Mouse (Mus musculus) neutrophil, adult 83 days (primary cell): ENCODE data around the gene 1700024B05Rik. TPM values are rescaled to one million over a fixed set of nuclear protein-coding genes. Genes with fewer than 3 reads are reported as not detected.

Experiments used
- total RNA-seq, 2 experiments: library from RNA; stranded (reverse); gene quantifications; one replicate each; pipeline ENCODE4 v1.2.4; 2023

1700024B05Rik gene
- total RNA-seq, result not detected

DNA sequence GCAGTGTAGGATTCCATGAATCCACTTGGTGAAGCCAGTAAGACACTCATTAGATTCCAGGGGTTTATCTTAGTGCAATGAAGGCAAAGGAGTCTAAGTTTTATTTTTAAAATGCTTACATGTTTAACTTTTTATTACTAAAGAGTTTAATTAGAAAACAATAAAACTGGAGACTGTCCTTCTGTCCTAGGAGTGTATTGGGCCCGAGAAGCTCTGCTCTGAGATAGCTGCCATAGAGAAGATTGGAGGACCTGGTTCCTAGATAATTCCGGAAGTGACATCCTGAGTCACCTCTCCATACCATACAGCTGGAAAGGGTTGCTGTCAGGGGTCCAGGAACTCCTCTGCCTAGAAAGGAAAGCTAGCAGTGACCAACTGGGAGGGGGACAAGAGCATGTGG lies at the start of gene 1700024B05Rik:
TSS of gene 1700024B05Rik (plus strand) at position 301 of the 400 bp plus-strand sequence.

DNA sequence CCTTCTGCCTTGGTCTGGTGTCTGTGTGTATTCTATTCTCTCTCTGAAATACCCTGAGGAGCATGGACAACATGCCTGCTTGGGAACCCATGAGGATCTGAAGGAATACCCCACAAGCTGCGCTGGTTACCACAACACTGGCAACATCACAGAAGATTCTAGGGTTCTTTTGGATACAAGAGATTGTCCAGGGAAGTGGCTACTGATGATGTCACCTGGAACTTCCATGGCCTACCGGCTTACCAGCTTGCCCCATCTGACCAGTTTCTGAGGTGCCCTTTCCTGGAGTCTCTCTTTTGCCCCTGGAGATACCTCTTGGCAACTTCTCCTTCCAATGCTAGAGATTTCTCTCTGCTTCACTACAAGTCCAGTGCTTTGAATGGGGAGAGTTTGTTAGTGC lies 36.6 kb upstream of the 1700024B05Rik start, which contains the start of gene Gm7980:
TSS of gene Gm7980 (minus strand) at position 101 of the 400 bp plus-strand sequence.

DNA sequence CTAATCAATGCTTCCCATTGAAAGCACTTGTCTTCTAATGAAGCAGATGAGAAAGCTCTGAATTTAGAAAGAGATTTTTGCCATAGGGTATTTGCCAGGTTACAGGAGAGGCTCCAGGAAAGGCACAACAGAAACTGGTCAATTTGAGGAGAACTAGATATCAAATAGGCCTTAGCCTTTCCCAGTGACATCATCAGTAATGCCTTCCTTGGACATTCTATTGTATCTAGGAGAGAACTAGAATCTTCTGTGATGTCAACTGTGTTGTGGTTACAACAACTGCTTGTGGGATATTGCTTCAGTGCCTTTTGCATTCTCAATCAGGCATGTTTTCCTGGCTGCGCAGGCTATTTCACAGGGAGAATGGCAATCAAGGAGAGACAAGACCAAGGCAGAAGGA lies 19.1 kb upstream of the 1700024B05Rik start, which contains the start of gene 1700049E17Rik1:
TSS of gene 1700049E17Rik1 (plus strand) at position 301 of the 400 bp plus-strand sequence.

DNA sequence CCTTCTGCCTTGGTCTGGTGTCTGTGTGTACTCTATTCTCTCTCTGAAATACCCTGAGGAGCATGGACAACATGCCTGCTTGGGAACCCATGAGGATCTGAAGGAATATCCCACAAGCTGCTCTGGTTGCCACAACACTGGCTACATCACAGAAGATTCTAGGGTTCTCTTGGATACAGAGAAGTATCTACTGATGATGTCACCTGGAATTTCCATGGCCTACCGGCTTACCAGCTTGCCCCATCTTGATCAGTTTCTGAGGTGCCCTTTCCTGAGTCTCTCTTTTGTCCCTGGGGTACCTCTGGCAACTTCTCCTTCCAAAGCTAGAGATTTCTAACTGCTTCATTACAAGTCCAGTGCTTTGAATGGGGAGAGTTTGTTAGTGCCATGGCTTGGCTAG lies 24.0 kb downstream of the 1700024B05Rik start, which contains the start of gene Gm6401:
TSS of gene Gm6401 (minus strand) at position 101 of the 400 bp plus-strand sequence.

DNA sequence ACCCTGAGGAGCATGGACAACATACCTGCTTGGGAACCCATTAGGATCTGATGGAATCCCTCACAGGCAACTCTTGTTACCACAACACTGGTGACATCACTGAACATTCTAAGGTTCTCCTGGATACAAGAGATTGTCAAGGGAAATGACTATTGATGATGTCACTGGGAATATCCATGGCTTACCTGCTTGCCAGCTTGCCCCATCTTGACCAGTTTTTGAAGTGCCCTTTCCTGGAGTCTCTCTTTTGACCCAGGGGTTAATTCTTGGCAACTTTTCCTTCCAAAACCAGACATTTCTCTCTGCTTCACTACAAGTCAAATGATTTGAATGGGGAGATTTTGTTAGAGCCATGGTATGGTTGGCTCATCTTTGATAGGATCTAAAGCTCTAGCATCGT lies 39.4 kb downstream of the 1700024B05Rik start, which contains the start of gene Gm3543:
TSS of gene Gm3543 (minus strand) at position 101 of the 400 bp plus-strand sequence.

Other genes starting within 250 kb of the 1700024B05Rik start
- gene Gm8068, start 242.1 kb upstream of the 1700024B05Rik start, total RNA-seq, result not detected
- not detected for gene Gm7929, start 193.4 kb upstream of the 1700024B05Rik start, total RNA-seq
- not detected for gene Gm47189, start 171.6 kb upstream of the 1700024B05Rik start, total RNA-seq
- gene Gm7980, start 36.7 kb upstream of the 1700024B05Rik start, total RNA-seq, result not detected
- gene 1700049E17Rik1, start 19.0 kb upstream of the 1700024B05Rik start, total RNA-seq, result not detected
- not detected for gene Gm6401, start 23.9 kb downstream of the 1700024B05Rik start, total RNA-seq
- not detected for gene Gm3543, start 39.3 kb downstream of the 1700024B05Rik start, total RNA-seq
- gene Gm7951, start 173.4 kb downstream of the 1700024B05Rik start, total RNA-seq, result not detected
- gene Gm17027, start 218.6 kb downstream of the 1700024B05Rik start, total RNA-seq, result not detected
- gene Gm3573, start 246.8 kb downstream of the 1700024B05Rik start, total RNA-seq, result not detected